In the genomic region with DNA sequence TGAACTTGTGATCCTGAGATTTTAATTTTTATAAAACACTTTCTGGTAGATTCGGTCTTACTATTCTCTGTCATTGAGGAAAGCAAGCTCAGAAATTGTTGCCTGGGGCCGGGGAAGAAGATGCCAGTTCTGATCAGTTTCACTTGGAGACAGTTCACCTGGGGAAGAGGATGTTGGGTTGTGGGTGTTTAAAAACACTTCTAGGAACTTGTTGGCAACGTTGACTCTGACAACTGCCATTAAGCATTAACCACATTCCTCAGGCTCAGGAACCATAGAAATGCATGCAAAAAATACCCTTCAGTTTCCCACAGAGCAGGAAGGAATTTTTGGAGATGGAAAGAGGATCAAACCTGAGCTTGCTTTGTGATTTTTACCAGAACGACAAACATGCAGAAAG, we compare ENCODE assay signal across 17 mouse cellular contexts. TPM values are rescaled to one million over a fixed set of nuclear protein-coding genes. Genes with fewer than 3 reads are reported as not detected.
DNase-seq lines count a peak whose midpoint lies in the region; ATAC-seq lines count a peak whose summit lies in the region.
"Had no signal": no experiment of that assay in that cellular context is flagged by ENCODE, and none has a peak within 500 bp of the region (broad histone marks: within the 10 kb centered on the region; RNA-seq: fewer than 3 reads in every experiment).

No protein-coding gene starts in this region.

- peak overlapping the region; percentile 69 for H3K27ac ChIP-seq in limb, embryonic 15.5 days
- no peak overlapping the region; the same call in 1 of the 2 replicates for H3K27ac ChIP-seq in limb, embryonic 10.5 days
- H3K27ac ChIP-seq in kidney, embryonic 16.5 days (ENCODE audit: low read length) = peak overlapping the region; percentile 94
- H3K27ac ChIP-seq in midbrain, embryonic 15.5 days = no peak overlapping the region
- H3K27ac ChIP-seq: forebrain, embryonic 12.5 days; hindbrain, embryonic 10.5 days; left cerebral cortex, adult 2 months had no signal

- H3K9me3 ChIP-seq in limb, embryonic 15.5 days = no peaks in the 10 kb centered on the region
- no peaks in the 10 kb centered on the region for H3K9me3 ChIP-seq in limb, embryonic 10.5 days (replicated peaks)
- H3K9me3 ChIP-seq in kidney, embryonic 16.5 days (ENCODE audit: low read length) = no peaks in the 10 kb centered on the region
- no peaks in the 10 kb centered on the region for H3K9me3 ChIP-seq in midbrain, embryonic 15.5 days
- H3K9me3 ChIP-seq: forebrain, embryonic 12.5 days; hindbrain, embryonic 10.5 days had no signal

- no peak overlapping the region for H3K4me2 ChIP-seq in limb, embryonic 15.5 days
- H3K4me2 ChIP-seq in kidney, embryonic 16.5 days (replicated peaks; ENCODE audit: low read depth, low read length) = 0 out of 2 replicates have a peak overlapping the region, but pooled peaks have one; percentile 14
- no peak overlapping the region for H3K4me2 ChIP-seq in midbrain, embryonic 15.5 days
- H3K4me2 ChIP-seq: forebrain, embryonic 12.5 days; heart, embryonic 11.5 days had no signal

- H3K36me3 ChIP-seq in limb, embryonic 15.5 days = no peaks in the 10 kb centered on the region
- H3K36me3 ChIP-seq in limb, embryonic 10.5 days = no peaks in the 10 kb centered on the region
- no peaks in the 10 kb centered on the region for H3K36me3 ChIP-seq in kidney, embryonic 16.5 days (ENCODE audit: insufficient read depth, low read length)
- no peaks in the 10 kb centered on the region for H3K36me3 ChIP-seq in midbrain, embryonic 15.5 days (replicated peaks)
- H3K36me3 ChIP-seq: forebrain, embryonic 12.5 days; hindbrain, embryonic 10.5 days had no signal

- H3K4me1 ChIP-seq in limb, embryonic 15.5 days = peaks cover 5% of the 10 kb centered on the region; the same call in 1 of the 2 replicates
- H3K4me1 ChIP-seq in limb, embryonic 10.5 days = peaks cover 17% of the 10 kb centered on the region
- peaks cover 20% of the 10 kb centered on the region for H3K4me1 ChIP-seq in kidney, embryonic 16.5 days (ENCODE audit: insufficient read depth, low read length)
- H3K4me1 ChIP-seq in midbrain, embryonic 15.5 days = no peaks in the 10 kb centered on the region
- H3K4me1 ChIP-seq: forebrain, embryonic 12.5 days; hindbrain, embryonic 10.5 days had no signal

- H3K9ac ChIP-seq in limb, embryonic 15.5 days = no peak overlapping the region
- no peak overlapping the region for H3K9ac ChIP-seq in kidney, embryonic 16.5 days (replicated peaks; ENCODE audit: low read length)
- H3K9ac ChIP-seq in midbrain, embryonic 15.5 days = no peak overlapping the region
- H3K9ac ChIP-seq: forebrain, embryonic 12.5 days had no signal

- no peaks in the 10 kb centered on the region for H3K27me3 ChIP-seq in limb, embryonic 15.5 days
- no peaks in the 10 kb centered on the region for H3K27me3 ChIP-seq in limb, embryonic 10.5 days (ENCODE audit: low read depth, poor library complexity, severe bottlenecking)
- H3K27me3 ChIP-seq in kidney, embryonic 16.5 days (ENCODE audit: insufficient read depth, low read length) = no peaks in the 10 kb centered on the region
- no peaks in the 10 kb centered on the region for H3K27me3 ChIP-seq in midbrain, embryonic 15.5 days (replicated peaks)
- H3K27me3 ChIP-seq: forebrain, embryonic 12.5 days had no signal

- no peak for DNase-seq in limb, embryonic 10.5 days (ENCODE audit: low spot score)
- DNase-seq in fat pad, adult 2 months (ENCODE audit: extremely low read depth, low read depth, low spot score) = peak; percentile 10
- no peak for DNase-seq in cerebellum, postnatal 25 days
- DNase-seq in retina, embryonic 14.5 days (ENCODE audit: low spot score) = no peak
- DNase-seq: adrenal gland, adult 2 months; cerebellum, adult 8-10 months; lung, postnatal 4 days; right cerebral cortex, adult 18-20 months had no signal

- WGBS in limb, embryonic 15.5 days = 62% methylated on average over 4 of the region's 4 CpGs
- 86% methylated on average over 4 of the region's 4 CpGs for WGBS in limb, embryonic 10.5 days
- WGBS in kidney, embryonic 16.5 days = 56% methylated on average over 4 of the region's 4 CpGs
- 78% methylated on average over 4 of the region's 4 CpGs for WGBS in midbrain, embryonic 15.5 days

- H3K4me3 ChIP-seq in limb, embryonic 15.5 days = no peak overlapping the region
- no peak overlapping the region for H3K4me3 ChIP-seq in limb, embryonic 10.5 days
- H3K4me3 ChIP-seq in kidney, embryonic 16.5 days (ENCODE audit: low read length) = no peak overlapping the region
- H3K4me3 ChIP-seq in midbrain, embryonic 15.5 days = no peak overlapping the region
- H3K4me3 ChIP-seq: forebrain, embryonic 12.5 days; hindbrain, embryonic 10.5 days; left cerebral cortex, adult 2 months had no signal

- ATAC-seq in limb, embryonic 15.5 days (ENCODE audit: insufficient number of reproducible peaks, low FRiP score, low TSS enrichment, low read depth) = no peak
- peak; percentile 71; the same call in 1 of the 2 replicates for ATAC-seq in kidney, embryonic 16.5 days (ENCODE audit: low FRiP score, low TSS enrichment)
- no peak for ATAC-seq in megakaryocyte-erythroid progenitor cell, adult 5-6 weeks (replicated peaks; ENCODE audit: low FRiP score, low TSS enrichment, poor library complexity, severe bottlenecking)
- no peak for ATAC-seq in midbrain, embryonic 15.5 days (replicated peaks)
- ATAC-seq: midbrain, embryonic 16.5 days had no signal

RNA-seq across cellular contexts. Expression of a gene that starts 28.2 kb away (rescaled TPM):
- polyA plus RNA-seq in limb, embryonic 15.5 days (2015; fragmentation: Nextera tagmentation; extraction: Ambion mirVana) = 24.7 and 26.9 TPM in 2 replicates
- polyA plus RNA-seq in limb, embryonic 10.5 days (2016; fragmentation: Nextera tagmentation; extraction: Ambion mirVana) = 4.8 and 9.1 TPM in 2 replicates
- 101 and 104 TPM in 2 replicates for polyA plus RNA-seq in kidney, embryonic 16.5 days (2015; fragmentation: Nextera tagmentation; extraction: Ambion mirVana)
- not detected in 2 replicates for total RNA-seq in megakaryocyte-erythroid progenitor cell, adult 5-6 weeks (2014; fragmentation: Nextera tagmentation)
- total RNA-seq in megakaryocyte-erythroid progenitor cell, adult 5-6 weeks (2017) = not detected in 2 replicates
- polyA plus RNA-seq in midbrain, embryonic 15.5 days (2015; fragmentation: Nextera tagmentation; extraction: Ambion mirVana) = 24.7 and 25.7 TPM in 2 replicates

Comparison
In these comparisons a context has a peak if more than half of its experiments do, and no peak if none do; other contexts are left out.
1. H3K27ac ChIP-seq: peak in limb, embryonic 15.5 days (single experiment) and kidney, embryonic 16.5 days (single experiment); none in limb, embryonic 10.5 days (single experiment) and midbrain, embryonic 15.5 days (single experiment).